Mouse (Mus musculus) brain, embryonic 14.5 days (tissue): ENCODE measurements at regions not wholly inside any gene's neighbourhood (a gene's known extent, or its start where the extent isn't known, plus 50 kb on each side); places are given as distances from the start of the nearest gene placed in this dataset.
"Not testable (repeated sequence)": the region's sequence is repeated elsewhere in the genome, so short reads cannot be mapped to it uniquely, and the experiment has no call there.

ENCODE experiments used
- CTCF ChIP-seq: fragments of 200-500 bp; IDR thresholded peaks from 2 replicates; pipeline ENCODE4 v1.5.1; 2012; ENCODE audit warnings: inconsistent platforms, mild to moderate bottlenecking, moderate library complexity, borderline replicate concordance; ENCODE audit not compliant: insufficient read depth, insufficient read length; ENCODE audit errors: extremely low read depth
- POLR2A ChIP-seq: fragments of 200-500 bp; IDR thresholded peaks from 2 replicates; pipeline ENCODE4 v1.6.1; 2012; ENCODE audit warnings: mild to moderate bottlenecking, inconsistent platforms, borderline replicate concordance; ENCODE audit not compliant: poor library complexity, insufficient read depth, insufficient read length, severe bottlenecking; ENCODE audit errors: extremely low read depth

DNA sequence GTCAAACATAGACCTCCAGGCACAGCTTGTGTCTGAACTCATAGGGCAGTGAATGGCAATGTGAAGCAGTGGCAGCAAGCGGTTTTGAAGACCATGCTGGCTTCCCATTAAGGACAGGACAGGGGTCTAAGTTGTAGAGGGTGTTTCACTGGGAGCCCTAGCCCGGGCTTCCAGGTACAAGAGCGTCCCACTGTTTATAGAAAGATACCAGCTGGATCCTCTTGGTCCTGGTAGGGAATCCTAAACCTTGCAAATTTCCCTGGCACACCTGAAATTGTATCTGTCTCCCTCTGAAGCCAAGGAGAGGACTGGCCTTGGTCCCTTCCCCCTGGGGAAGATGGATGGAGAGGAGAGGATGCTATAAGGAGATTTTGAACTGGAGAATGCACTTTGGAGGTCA, 111.9 kb upstream of the Ywhaq start:
- TF ChIP-seq CTCF, POLR2A: not testable (repeated sequence)
